Mouse (Mus musculus): ENCODE measurements around the gene Ttf1. TPM values are rescaled to one million over a fixed set of nuclear protein-coding genes. Genes with fewer than 3 reads are reported as not detected.

Ttf1 gene
- polyA plus RNA-seq, 1 experiment from 2014 or later: 7.1 TPM

- H3K27me3 ChIP-seq (ENCODE audit: control insufficient read depth, insufficient read depth, low read length): no peaks in the 10 kb centered on the region
- no peak overlapping the region for H3K27ac ChIP-seq (ENCODE audit: low read length)
- no peak overlapping the region for H3K9ac ChIP-seq (ENCODE audit: low read length)
- H3K4me1 ChIP-seq (ENCODE audit: control insufficient read depth, insufficient read depth, low read length): no peaks in the 10 kb centered on the region
- ATAC-seq (replicated peaks; ENCODE audit: extremely low read depth, insufficient read depth, low FRiP score): no peak
- no peak overlapping the region for H3K4me2 ChIP-seq (ENCODE audit: low read depth, low read length)
- peaks cover 32% of the 10 kb centered on the region for H3K36me3 ChIP-seq (ENCODE audit: control insufficient read depth, insufficient read depth)
- no peaks in the 10 kb centered on the region for H3K9me3 ChIP-seq (replicated peaks; ENCODE audit: control insufficient read depth, low read length)
- H3K4me3 ChIP-seq (ENCODE audit: low read length): no peak overlapping the region
Observed at GRCm38 (mm10) chr2:29135161-29135560, 75.1 kb downstream of the Ttf1 start.

Other genes starting within 250 kb of the Ttf1 start
- 6.1 and 8.2 TPM in 2 replicates for gene Gtf3c4, start 219.9 kb upstream of the Ttf1 start, polyA plus RNA-seq (2015; fragmentation: Nextera tagmentation; extraction: Ambion mirVana)
- 7.6 and 7.8 TPM in 2 replicates for gene Ddx31, start 219.9 kb upstream of the Ttf1 start, polyA plus RNA-seq (2015; fragmentation: Nextera tagmentation; extraction: Ambion mirVana)
- not detected in 2 replicates for gene Barhl1, start 143.6 kb upstream of the Ttf1 start, polyA plus RNA-seq (2015; fragmentation: Nextera tagmentation; extraction: Ambion mirVana)
- 0.18 and 0.29 TPM in 2 replicates for gene Cfap77, start 5.2 kb upstream of the Ttf1 start, polyA plus RNA-seq (2015; fragmentation: Nextera tagmentation; extraction: Ambion mirVana)
- gene Setx, start 63.9 kb downstream of the Ttf1 start, polyA plus RNA-seq (2015; fragmentation: Nextera tagmentation; extraction: Ambion mirVana): 5.7 and 7.6 TPM in 2 replicates
- gene Ntng2, start 192.7 kb downstream of the Ttf1 start, polyA plus RNA-seq (2015; fragmentation: Nextera tagmentation; extraction: Ambion mirVana): 0.14 and 0.24 TPM in 2 replicates

All from heart, embryonic 16.5 days (tissue).